Mouse (Mus musculus) kidney, adult 11 months (tissue): Measurements from ENCODE around the gene Cercam.
"Not testable (repeated sequence)": the region's sequence is repeated elsewhere in the genome, so short reads cannot be mapped to it uniquely, and the experiment has no call there.

Experiments used
- DNase-seq: peaks from one replicate; pipeline ENCODE4 v3.0.0; 2022

Cercam gene

DNA sequence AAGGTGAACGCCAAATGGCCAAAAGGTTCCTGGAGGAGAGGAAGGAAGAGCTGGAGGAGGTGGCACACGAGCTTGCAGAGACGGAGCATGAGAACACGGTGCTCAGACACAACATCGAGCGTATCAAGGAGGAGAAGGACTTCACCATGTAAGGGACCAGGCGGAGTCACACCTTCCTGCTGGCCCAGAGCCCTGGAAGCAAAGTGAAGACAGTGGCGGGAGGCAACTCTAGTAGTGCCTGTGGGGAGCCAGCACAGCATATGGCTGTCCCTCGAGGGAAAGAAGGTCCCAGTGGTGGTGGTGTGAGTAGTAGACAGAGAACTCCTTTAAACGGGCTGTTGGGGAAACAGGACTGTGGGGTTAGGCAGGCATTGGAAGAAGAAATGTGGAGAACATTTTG lies 33.2 kb downstream of the Cercam start:
- DNase-seq, result no peak

DNA sequence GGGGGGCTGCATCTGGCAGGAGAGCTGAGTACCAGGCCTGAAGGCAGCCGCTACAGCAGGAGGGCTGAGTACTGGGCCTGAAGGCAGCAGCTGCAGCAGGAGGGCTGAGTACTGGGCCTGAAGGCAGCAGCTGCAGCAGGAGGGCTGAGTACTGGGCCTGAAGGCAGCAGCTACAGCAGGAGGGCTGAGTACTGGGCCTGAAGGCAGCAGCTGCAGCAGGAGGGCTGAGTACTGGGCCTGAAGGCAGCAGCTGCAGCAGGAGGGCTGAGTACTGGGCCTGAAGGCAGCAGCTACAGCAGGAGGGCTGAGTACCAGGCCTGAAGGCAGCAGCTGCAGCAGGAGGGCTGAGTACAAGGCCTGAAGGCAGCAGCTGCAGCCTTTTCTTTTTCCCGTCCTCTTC lies 39.2 kb downstream of the Cercam start:
- DNase-seq, result not testable (repeated sequence)

DNA sequence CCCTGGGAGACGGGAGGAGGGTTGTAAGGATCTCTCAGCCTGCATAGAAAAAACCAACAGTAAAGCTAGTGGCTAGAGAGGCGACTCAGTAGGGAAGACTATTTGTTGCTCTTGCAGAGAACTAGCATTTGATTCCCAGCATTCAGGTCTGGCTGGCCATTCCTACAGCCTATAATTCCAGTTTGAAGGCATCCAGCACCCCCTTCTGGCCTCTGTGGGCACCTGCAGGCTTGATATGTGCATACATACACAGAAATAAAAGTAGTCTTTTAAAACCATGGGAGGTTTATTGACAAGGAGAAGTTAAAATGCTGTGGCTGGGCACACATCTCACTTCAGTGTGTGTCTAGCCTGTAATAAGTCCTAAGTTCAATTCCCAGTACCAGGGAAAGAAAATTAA lies 41.1 kb downstream of the Cercam start:
- no peak for DNase-seq

GRCm38 (mm10) chr2:29917621-29918020 lies 48.7 kb downstream of the Cercam start:
- no peak for DNase-seq

- DNase-seq, result peak; percentile 71
These were observed 53.0 kb downstream of the Cercam start for GRCm38 (mm10) chr2:29922011-29922410.

GRCm38 (mm10) chr2:29926542-29926941 lies 57.6 kb downstream of the Cercam start:
- peak; percentile 92 for DNase-seq

- no peak for DNase-seq
These were observed 61.5 kb downstream of the Cercam start for GRCm38 (mm10) chr2:29930506-29930905.

GRCm38 (mm10) chr2:29931194-29931593 lies 62.2 kb downstream of the Cercam start:
- DNase-seq, result no peak
